Mouse (Mus musculus): Measurements from ENCODE around the gene Cnpy4. TPM values are rescaled to one million over a fixed set of nuclear protein-coding genes. Genes with fewer than 3 reads are reported as not detected.
A peak's percentile ranks its signal among the peaks of the same experiment; 100 is the strongest.

Gene Cnpy4
- polyA plus RNA-seq, 1 experiment from 2014 or later, result 38.8 TPM

- H3K4me2 ChIP-seq (replicated peaks), result no peak overlapping the region
- H3K9me3 ChIP-seq, result no peaks in the 10 kb centered on the region
- 47% methylated on average over 2 of the region's 2 CpGs for WGBS
- ATAC-seq, result no peak
- no peak overlapping the region for H3K4me3 ChIP-seq (replicated peaks)
- H3K27ac ChIP-seq, result no peak overlapping the region
- H3K36me3 ChIP-seq, result no peaks in the 10 kb centered on the region
- H3K4me1 ChIP-seq (replicated peaks), result no peaks in the 10 kb centered on the region
- no peaks in the 10 kb centered on the region for H3K27me3 ChIP-seq (replicated peaks)
- H3K9ac ChIP-seq, result no peak overlapping the region
Observed at GRCm38 (mm10) chr5:138219864-138220263, 32.6 kb downstream of the Cnpy4 start.

GRCm38 (mm10) chr5:138222111-138222510 is 34.8 kb downstream of the Cnpy4 start:
- Histone ChIP-seq H3K9ac (no peak overlapping the region), H3K4me3 (replicated peaks) (no peak overlapping the region), H3K9me3 (no peaks in the 10 kb centered on the region), H3K36me3 (no peaks in the 10 kb centered on the region), H3K4me1 (replicated peaks) (no peaks in the 10 kb centered on the region), H3K27ac (no peak overlapping the region), H3K27me3 (replicated peaks) (no peaks in the 10 kb centered on the region), H3K4me2 (replicated peaks) (no peak overlapping the region)
- ATAC-seq, result peak; percentile 66
- 19% methylated on average over 4 of the region's 4 CpGs for WGBS

GRCm38 (mm10) chr5:138223287-138223686 is 36.0 kb downstream of the Cnpy4 start:
- Histone ChIP-seq H3K36me3 (no peaks in the 10 kb centered on the region), H3K27me3 (replicated peaks) (no peaks in the 10 kb centered on the region)

GRCm38 (mm10) chr5:138225700-138226099 is 38.4 kb downstream of the Cnpy4 start, which contains the start of gene Nxpe5:
Gene Nxpe5 (plus strand): TSS chr5:138225898.
- H3K4me3 ChIP-seq (replicated peaks), result no peak within 1 kb of the TSS
- WGBS, result 50% methylated on average over 2 of the region's 2 CpGs
- no peaks in the 10 kb centered on the region for H3K36me3 ChIP-seq
- H3K4me1 ChIP-seq (replicated peaks), result no peaks in the 10 kb centered on the region
- ATAC-seq, result no peak
- no peaks in the 10 kb centered on the region for H3K9me3 ChIP-seq
- H3K27me3 ChIP-seq (replicated peaks), result no peaks in the 10 kb centered on the region
- no peak within 1 kb of the TSS for H3K27ac ChIP-seq
- H3K4me2 ChIP-seq (replicated peaks), result no peak within 1 kb of the TSS
- H3K9ac ChIP-seq, result no peak within 1 kb of the TSS

More at GRCm38 (mm10) chr5:138223287-138223686, 36.0 kb downstream of the Cnpy4 start:
- no peaks in the 10 kb centered on the region for H3K9me3 ChIP-seq
- no peak overlapping the region for H3K27ac ChIP-seq
- H3K4me2 ChIP-seq (replicated peaks), result no peak overlapping the region
- no peak overlapping the region for H3K4me3 ChIP-seq (replicated peaks)
- no peak overlapping the region for H3K9ac ChIP-seq
- no peak for ATAC-seq
- 53% methylated on average over 3 of the region's 3 CpGs for WGBS
- H3K4me1 ChIP-seq (replicated peaks), result no peaks in the 10 kb centered on the region

- Histone ChIP-seq H3K27me3 (replicated peaks) (no peaks in the 10 kb centered on the region), H3K9me3 (no peaks in the 10 kb centered on the region), H3K36me3 (no peaks in the 10 kb centered on the region), H3K4me3 (replicated peaks) (no peak overlapping the region), H3K4me1 (replicated peaks) (no peaks in the 10 kb centered on the region), H3K27ac (no peak overlapping the region), H3K9ac (no peak overlapping the region), H3K4me2 (replicated peaks) (no peak overlapping the region)
- WGBS, result 71% methylated on average over 4 of the region's 4 CpGs
- no peak for ATAC-seq
Observed at GRCm38 (mm10) chr5:138226491-138226890, 39.2 kb downstream of the Cnpy4 start.

GRCm38 (mm10) chr5:138227367-138227766 is 40.1 kb downstream of the Cnpy4 start:
- H3K9me3 ChIP-seq, result no peaks in the 10 kb centered on the region
- WGBS, result 62% methylated on average over 2 of the region's 2 CpGs
- H3K27me3 ChIP-seq (replicated peaks), result no peaks in the 10 kb centered on the region
- H3K36me3 ChIP-seq, result no peaks in the 10 kb centered on the region
- no peak for ATAC-seq
- no peak overlapping the region for H3K9ac ChIP-seq
- no peak overlapping the region for H3K27ac ChIP-seq
- no peak overlapping the region for H3K4me3 ChIP-seq (replicated peaks)
- no peaks in the 10 kb centered on the region for H3K4me1 ChIP-seq (replicated peaks)
- H3K4me2 ChIP-seq (replicated peaks), result no peak overlapping the region

GRCm38 (mm10) chr5:138228026-138228425 is 40.7 kb downstream of the Cnpy4 start:
- Histone ChIP-seq H3K36me3 (no peaks in the 10 kb centered on the region), H3K27me3 (replicated peaks) (no peaks in the 10 kb centered on the region), H3K4me2 (replicated peaks) (no peak overlapping the region), H3K9me3 (no peaks in the 10 kb centered on the region), H3K27ac (no peak overlapping the region), H3K4me3 (replicated peaks) (no peak overlapping the region), H3K9ac (no peak overlapping the region), H3K4me1 (replicated peaks) (no peaks in the 10 kb centered on the region)
- ATAC-seq, result no peak
- WGBS, result 59% methylated on average over 3 of the region's 3 CpGs

- no peak overlapping the region for H3K9ac ChIP-seq
Observed at GRCm38 (mm10) chr5:138229511-138229910, 42.2 kb downstream of the Cnpy4 start.

GRCm38 (mm10) chr5:138233778-138234177 is 46.5 kb downstream of the Cnpy4 start:
- ATAC-seq, result 0 out of 2 replicates have a peak, but pooled peaks have one; percentile 45
- H3K9ac ChIP-seq, result no peak overlapping the region
- 70% methylated on average over 2 of the region's 2 CpGs for WGBS
- no peak overlapping the region for H3K27ac ChIP-seq
- no peak overlapping the region for H3K4me2 ChIP-seq (replicated peaks)
- H3K4me1 ChIP-seq (replicated peaks), result no peaks in the 10 kb centered on the region
- no peaks in the 10 kb centered on the region for H3K36me3 ChIP-seq
- H3K4me3 ChIP-seq (replicated peaks), result no peak overlapping the region
- H3K27me3 ChIP-seq (replicated peaks), result no peaks in the 10 kb centered on the region
- no peaks in the 10 kb centered on the region for H3K9me3 ChIP-seq

More at GRCm38 (mm10) chr5:138229511-138229910, 42.2 kb downstream of the Cnpy4 start:
- no peaks in the 10 kb centered on the region for H3K36me3 ChIP-seq
- H3K9me3 ChIP-seq, result no peaks in the 10 kb centered on the region
- H3K27me3 ChIP-seq (replicated peaks), result no peaks in the 10 kb centered on the region
- H3K4me2 ChIP-seq (replicated peaks), result no peak overlapping the region
- ATAC-seq, result no peak
- WGBS, result 90% methylated on average over 3 of the region's 3 CpGs
- no peak overlapping the region for H3K27ac ChIP-seq
- no peaks in the 10 kb centered on the region for H3K4me1 ChIP-seq (replicated peaks)
- no peak overlapping the region for H3K4me3 ChIP-seq (replicated peaks)

GRCm38 (mm10) chr5:138234224-138234623 is 46.9 kb downstream of the Cnpy4 start:
- Histone ChIP-seq H3K4me2 (replicated peaks) (no peak overlapping the region), H3K27ac (no peak overlapping the region)

GRCm38 (mm10) chr5:138241511-138241910 is 54.2 kb downstream of the Cnpy4 start:
- Histone ChIP-seq H3K27me3 (replicated peaks) (no peaks in the 10 kb centered on the region), H3K4me2 (replicated peaks) (no peak overlapping the region), H3K36me3 (no peaks in the 10 kb centered on the region), H3K27ac (no peak overlapping the region), H3K9ac (no peak overlapping the region), H3K4me3 (replicated peaks) (no peak overlapping the region), H3K9me3 (no peaks in the 10 kb centered on the region), H3K4me1 (replicated peaks) (no peaks in the 10 kb centered on the region)
- no peak for ATAC-seq
- WGBS, result 20% methylated on average over 2 of the region's 2 CpGs

More at GRCm38 (mm10) chr5:138234224-138234623, 46.9 kb downstream of the Cnpy4 start:
- no peaks in the 10 kb centered on the region for H3K36me3 ChIP-seq
- no peaks in the 10 kb centered on the region for H3K27me3 ChIP-seq (replicated peaks)
- no peaks in the 10 kb centered on the region for H3K9me3 ChIP-seq
- H3K4me1 ChIP-seq (replicated peaks), result no peaks in the 10 kb centered on the region
- H3K9ac ChIP-seq, result no peak overlapping the region
- ATAC-seq, result peak; percentile 51; the same call in 1 of the 2 replicates
- no peak overlapping the region for H3K4me3 ChIP-seq (replicated peaks)
